Mouse (Mus musculus): ENCODE measurements around the gene Uhrf1bp1l. TPM values are rescaled to one million over a fixed set of nuclear protein-coding genes. Genes with fewer than 3 reads are reported as not detected.
"Not testable (repeated sequence)": the region's sequence is repeated elsewhere in the genome, so short reads cannot be mapped to it uniquely, and the experiment has no call there.

The Uhrf1bp1l gene
- 10 to 100 TPM; 23.0 to 25.0 TPM for total RNA-seq (2021)

DNA sequence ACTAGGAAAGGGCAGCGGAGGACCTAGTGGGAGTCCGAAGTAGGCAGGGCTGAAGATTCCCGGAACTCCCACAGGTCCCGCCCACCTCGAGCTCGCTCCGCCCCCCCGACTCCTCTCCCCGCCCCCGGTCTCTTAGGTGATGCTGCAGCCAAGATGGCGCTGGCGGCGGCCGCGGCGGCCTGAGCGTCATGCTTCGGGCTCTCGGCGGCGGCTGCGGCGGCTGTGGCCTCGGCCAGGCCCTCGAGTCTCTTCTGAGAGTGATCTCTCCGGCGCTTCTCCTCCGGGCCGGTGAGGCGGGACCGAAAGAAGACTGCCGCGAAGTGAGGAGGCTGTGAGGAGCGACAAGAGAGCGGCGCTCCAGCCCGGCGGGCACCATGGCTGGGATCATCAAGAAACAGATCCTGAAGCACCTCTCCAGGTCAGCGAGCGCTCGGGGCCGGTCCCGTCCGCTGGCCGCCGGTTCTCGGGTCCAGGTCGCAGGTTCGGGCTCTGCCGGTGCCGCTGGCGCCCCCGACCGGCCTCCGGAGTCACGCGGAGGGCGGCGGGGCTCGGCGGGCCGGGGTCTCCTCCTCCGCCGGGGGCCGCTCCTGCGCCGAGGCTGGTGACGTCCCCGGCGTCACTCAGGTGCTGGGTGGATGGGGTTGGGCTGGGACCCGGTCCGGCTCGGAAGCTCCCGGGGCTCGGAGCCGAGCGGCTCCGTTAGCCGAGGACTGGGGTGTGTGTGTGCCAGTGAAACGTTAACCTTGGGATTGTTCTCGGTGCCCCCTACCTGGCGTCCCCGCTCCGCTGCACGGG lies at the start of gene Uhrf1bp1l:
Gene Uhrf1bp1l, plus strand, starts transcription at position 121 of the 795 bp plus-strand sequence.
- intact Hi-C loops (cut with DNase I) = loop anchor here (2.0 kb wide), 1 partner anchor 14 kb away; no protein-coding TSS in a partner anchor
- DNase-seq (ENCODE audit: low spot score) = peak; percentile 78

DNA sequence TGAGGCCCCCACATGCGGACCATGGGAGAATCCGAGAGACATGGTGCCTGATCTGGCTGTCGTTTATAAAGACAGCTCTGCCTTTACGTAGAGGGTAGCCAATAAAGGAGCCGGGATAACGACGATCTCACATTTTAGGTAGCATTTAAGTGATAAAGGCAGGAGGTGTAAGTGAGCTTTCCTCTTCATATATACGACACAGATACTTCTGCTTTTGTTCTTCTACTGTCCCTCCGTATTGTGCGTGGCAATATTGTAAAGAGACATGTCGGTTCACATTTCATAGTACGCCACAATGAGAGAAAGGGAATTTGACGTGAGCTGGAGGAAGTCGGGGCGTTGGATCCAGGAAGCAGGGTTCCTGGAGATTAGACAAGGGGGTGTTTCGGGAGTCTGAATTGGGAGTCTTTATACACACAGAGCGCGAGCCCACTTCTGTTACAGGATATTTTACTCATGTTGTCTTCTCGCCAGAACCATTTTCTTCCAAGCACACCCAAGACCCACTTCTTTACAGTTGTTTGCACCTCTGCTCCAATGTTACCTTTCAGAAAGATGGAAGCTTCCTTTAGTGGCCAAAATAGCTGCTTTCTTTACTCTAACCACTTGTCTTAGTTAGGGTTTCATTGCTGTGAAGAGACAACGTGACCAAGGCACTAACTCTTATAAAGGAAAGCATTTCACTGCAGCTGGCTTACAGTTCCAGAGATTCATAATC lies 49.4 kb upstream of the Uhrf1bp1l start:
- no peak for DNase-seq (ENCODE audit: low spot score)
- intact Hi-C loops (cut with DNase I) = no loop called here

- intact Hi-C loops (cut with DNase I); DNase-seq (ENCODE audit: low spot score): not testable (repeated sequence)
Observed at GRCm38 (mm10) chr10:89696270-89696669, 48.5 kb upstream of the Uhrf1bp1l start.

DNA sequence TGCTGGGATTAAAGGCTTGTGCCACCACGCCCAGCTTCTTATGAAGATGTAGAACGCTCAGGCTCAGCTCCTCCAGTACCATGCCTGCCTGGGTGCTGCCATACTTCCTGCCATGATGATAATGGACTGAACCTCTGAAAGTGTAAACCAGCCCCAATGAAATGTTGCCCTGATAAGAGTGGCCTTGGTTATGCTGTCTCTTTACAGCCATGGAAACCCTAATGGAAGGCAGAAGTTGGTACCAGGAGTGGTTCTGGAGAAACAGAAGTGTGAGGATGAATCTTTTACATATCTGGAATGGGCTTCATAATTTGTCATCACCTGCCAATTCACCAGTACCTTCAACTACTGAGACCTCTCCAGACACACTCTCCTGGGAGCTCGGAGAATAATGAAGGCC lies 46.8 kb upstream of the Uhrf1bp1l start:
- intact Hi-C loops (cut with DNase I) = no loop called here
- DNase-seq (ENCODE audit: low spot score) = no peak

- no peak for DNase-seq (ENCODE audit: low spot score)
- intact Hi-C loops (cut with DNase I) = no loop called here
Observed at GRCm38 (mm10) chr10:89703042-89703441, 41.7 kb upstream of the Uhrf1bp1l start.

GRCm38 (mm10) chr10:89707397-89707796 lies 37.4 kb upstream of the Uhrf1bp1l start:
- no peak for DNase-seq (ENCODE audit: low spot score)
- intact Hi-C loops (cut with DNase I) = no loop called here

- intact Hi-C loops (cut with DNase I) = no loop called here
- DNase-seq (ENCODE audit: low spot score) = no peak
Observed at GRCm38 (mm10) chr10:89708720-89709119, 36.1 kb upstream of the Uhrf1bp1l start.

DNA sequence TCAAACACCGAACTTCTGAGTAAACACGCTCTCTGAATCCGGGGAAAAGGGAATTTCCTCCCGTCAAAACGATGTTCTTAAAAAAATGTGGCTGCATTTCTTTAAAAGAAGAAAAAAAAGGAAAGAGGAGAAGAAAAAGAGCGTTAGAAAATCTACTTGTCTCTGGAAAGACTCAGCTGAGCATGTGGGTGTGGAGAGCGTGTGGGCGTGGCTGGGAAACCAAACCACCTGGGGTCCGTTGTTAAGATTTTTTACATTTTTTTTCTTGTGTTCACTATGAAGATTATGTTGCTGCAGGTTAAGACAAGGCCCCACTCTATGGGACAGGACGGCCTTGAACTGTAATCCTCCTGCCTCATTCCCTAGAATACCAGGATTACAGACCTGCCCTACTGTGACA lies 29.9 kb upstream of the Uhrf1bp1l start:
- no peak for DNase-seq (ENCODE audit: low spot score)
- intact Hi-C loops (cut with DNase I) = no loop called here

GRCm38 (mm10) chr10:89720252-89720651 lies 24.5 kb upstream of the Uhrf1bp1l start:
- intact Hi-C loops (cut with DNase I) = no loop called here

GRCm38 (mm10) chr10:89720796-89721195 lies 24.0 kb upstream of the Uhrf1bp1l start:
- intact Hi-C loops (cut with DNase I) = no loop called here
- DNase-seq (ENCODE audit: low spot score) = no peak

More at GRCm38 (mm10) chr10:89720252-89720651, 24.5 kb upstream of the Uhrf1bp1l start:
- DNase-seq (ENCODE audit: low spot score) = no peak

- intact Hi-C loops (cut with DNase I) = no loop called here
Observed at GRCm38 (mm10) chr10:89722247-89723195, 22.3 kb upstream of the Uhrf1bp1l start.

GRCm38 (mm10) chr10:89730386-89730785 lies 14.4 kb upstream of the Uhrf1bp1l start:
- intact Hi-C loops (cut with DNase I) = loop anchor here (2.0 kb wide), 1 partner anchor 14 kb away; the partner anchor contains the start of gene Uhrf1bp1l
- DNase-seq (ENCODE audit: low spot score) = no peak

More at GRCm38 (mm10) chr10:89722247-89723195, 22.3 kb upstream of the Uhrf1bp1l start:
- no peak for DNase-seq (ENCODE audit: low spot score)

DNA sequence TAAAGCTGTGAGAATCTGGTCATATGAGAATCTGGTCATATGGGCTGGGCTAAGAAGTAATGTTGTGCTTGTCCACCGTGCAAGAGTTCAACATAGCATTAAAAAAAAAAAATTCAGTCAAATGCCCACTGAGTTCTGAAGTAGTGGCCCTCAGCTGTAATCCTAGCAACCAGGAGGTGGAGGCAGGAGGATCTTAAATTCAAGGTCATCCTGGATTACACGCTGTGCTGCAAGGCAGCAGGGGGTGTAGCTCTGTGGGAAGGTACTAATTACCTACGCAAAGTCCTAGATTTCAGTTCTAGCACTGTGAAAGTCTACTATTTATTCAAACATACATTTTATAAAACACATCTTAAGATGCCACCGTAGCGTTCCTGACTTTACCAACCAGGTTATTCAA lies 13.4 kb upstream of the Uhrf1bp1l start:
- no peak for DNase-seq (ENCODE audit: low spot score)
- intact Hi-C loops (cut with DNase I) = loop anchor here (2.0 kb wide), 1 partner anchor 13 kb away; the partner anchor contains the start of gene Uhrf1bp1l

DNA sequence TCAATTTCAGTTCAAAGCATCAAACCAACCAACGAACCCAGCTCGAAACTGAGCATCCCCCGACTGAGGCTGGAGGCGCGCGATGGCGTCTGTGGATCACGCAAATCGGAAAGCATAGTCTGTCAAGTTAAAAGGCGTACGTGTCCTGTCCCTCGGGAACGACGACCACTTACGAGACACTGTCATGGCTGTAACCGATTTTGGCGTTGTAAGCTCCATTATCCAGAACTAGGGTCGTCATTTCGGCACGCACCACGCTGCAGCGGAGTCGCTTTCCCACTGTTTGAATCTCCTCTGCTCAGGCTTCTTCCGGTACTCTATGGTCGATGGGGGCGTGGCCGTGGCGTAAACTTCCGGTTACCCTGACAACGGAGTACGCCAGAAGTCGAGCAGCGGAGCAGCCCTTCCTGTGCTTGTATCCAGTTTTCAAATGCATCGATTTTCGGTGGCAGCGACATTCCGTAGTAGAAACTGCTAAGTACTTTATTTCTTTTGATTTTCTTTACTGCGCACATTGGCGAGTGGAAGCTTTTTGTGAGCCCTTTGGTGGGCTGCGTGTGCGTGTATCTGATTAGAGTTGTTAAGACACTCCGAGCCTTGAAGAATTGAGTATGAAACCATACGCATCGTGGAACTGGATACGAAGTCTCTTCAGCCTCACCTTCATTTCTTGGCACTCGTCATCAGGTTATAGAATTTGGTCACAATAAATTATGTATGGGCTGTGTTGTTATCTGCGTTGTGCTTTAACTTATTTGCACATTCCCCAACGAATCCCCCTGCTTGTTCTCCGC lies 12.6 kb upstream of the Uhrf1bp1l start, which contains the start of gene Actr6:
Gene Actr6, minus strand, starts transcription at position 295 of the 794 bp plus-strand sequence.
- DNase-seq (ENCODE audit: low spot score) = peak; percentile 82
- intact Hi-C loops (cut with DNase I) = loop anchor here (2.0 kb wide), 1 partner anchor 45 kb away; the partner anchor contains the start of gene Scyl2

GRCm38 (mm10) chr10:89737092-89737491 lies 7.7 kb upstream of the Uhrf1bp1l start:
- intact Hi-C loops (cut with DNase I) = loop anchor here (5.0 kb wide), 1 partner anchor 85 kb away; no protein-coding TSS in a partner anchor
- no peak for DNase-seq (ENCODE audit: low spot score)

GRCm38 (mm10) chr10:89737887-89738286 lies 6.9 kb upstream of the Uhrf1bp1l start:
- DNase-seq (ENCODE audit: low spot score) = no peak
- intact Hi-C loops (cut with DNase I) = loop anchor here (5.0 kb wide), 1 partner anchor 84 kb away; no protein-coding TSS in a partner anchor

- intact Hi-C loops (cut with DNase I) = loop anchor here (5.0 kb wide), 1 partner anchor 84 kb away; no protein-coding TSS in a partner anchor
- no peak for DNase-seq (ENCODE audit: low spot score)
Observed at GRCm38 (mm10) chr10:89738395-89738794, 6.4 kb upstream of the Uhrf1bp1l start.

- intact Hi-C loops (cut with DNase I) = loop anchor here (5.0 kb wide), 1 partner anchor 83 kb away; no protein-coding TSS in a partner anchor
- no peak for DNase-seq (ENCODE audit: low spot score)
Observed at GRCm38 (mm10) chr10:89739703-89740102, 5.1 kb upstream of the Uhrf1bp1l start.
